Mouse (Mus musculus) MEL (cell line): Measurements from ENCODE around the gene Accsl. TPM values are rescaled to one million over a fixed set of nuclear protein-coding genes. Genes with fewer than 3 reads are reported as not detected.

ENCODE experiments used
- DNase-seq: peaks from one replicate; pipeline ENCODE4 v3.0.0; 2011; ENCODE audit warnings: low read depth, low spot score
- H3K27ac ChIP-seq: 2 replicates; pipeline ENCODE4 v1.5.1; 2012; ENCODE audit warnings: low read depth, mild to moderate bottlenecking, control low read depth, low read length, moderate library complexity; ENCODE audit not compliant: control insufficient read depth
- H3K27me3 ChIP-seq, 2 experiments: fragments of 150-350 bp in 1 of 2; sonication (generic) in 1 of 2; 2 replicates each; pipeline ENCODE4 v1.6.1; 2012; ENCODE audit warnings: low read length in 2 of 2, mild to moderate bottlenecking in 2 of 2, improper control_type of control experiment in 1 of 2, moderate library complexity in 1 of 2; ENCODE audit not compliant: insufficient read depth in 2 of 2, control insufficient read depth in 1 of 2
- H3K36me3 ChIP-seq, 2 experiments: 2 replicates each; pipeline ENCODE4 v1.6.1; 2012 to 2014; ENCODE audit warnings: low read length in 2 of 2, improper control_type of control experiment in 1 of 2, inconsistent platforms in 1 of 2, mild to moderate bottlenecking in 1 of 2; ENCODE audit not compliant: insufficient read depth in 2 of 2, control insufficient read depth in 1 of 2
- H3K4me1 ChIP-seq, 2 experiments: fragments of 150-350 bp in 1 of 2; sonication (generic) in 1 of 2; 2 replicates each; pipeline ENCODE4 v1.6.1; 2012; ENCODE audit warnings: low read length in 2 of 2, improper control_type of control experiment in 1 of 2, mild to moderate bottlenecking in 1 of 2; ENCODE audit not compliant: insufficient read depth in 2 of 2, control insufficient read depth in 1 of 2
- H3K4me3 ChIP-seq, 2 experiments: fragments of 150-350 bp in 1 of 2; sonication (generic) in 1 of 2; 2 replicates each; pipeline ENCODE4 v1.5.1; 2012; ENCODE audit warnings: low read depth in 2 of 2, low read length in 2 of 2, mild to moderate bottlenecking in 2 of 2, moderate library complexity in 2 of 2, control low read depth in 1 of 2, improper control_type of control experiment in 1 of 2; ENCODE audit not compliant: control insufficient read depth in 1 of 2, insufficient read depth in 1 of 2
- H3K79me2 ChIP-seq: 2 replicates; pipeline ENCODE4 v1.6.1; 2012; ENCODE audit warnings: mild to moderate bottlenecking, low read length, moderate library complexity; ENCODE audit not compliant: control insufficient read depth, poor library complexity, insufficient read depth
- H3K9ac ChIP-seq: 2 replicates; pipeline ENCODE4 v1.6.1; 2012; ENCODE audit warnings: low read depth, mild to moderate bottlenecking, control low read depth, low read length, moderate library complexity; ENCODE audit not compliant: control insufficient read depth, poor library complexity, severe bottlenecking
- H3K9me3 ChIP-seq: fragments of 150-350 bp; sonication (generic); replicated peaks from 2 replicates; pipeline ENCODE4 v1.6.1; 2012; ENCODE audit warnings: mild to moderate bottlenecking, low read length, improper control_type of control experiment, moderate library complexity; ENCODE audit not compliant: insufficient read depth
- BHLHE40 ChIP-seq: IDR thresholded peaks from 2 replicates; pipeline ENCODE4 v1.6.1; 2012; ENCODE audit warnings: low read depth, mild to moderate bottlenecking, inconsistent platforms, low read length, improper control_type of control experiment, borderline replicate concordance
- CHD1 ChIP-seq: IDR thresholded peaks from 2 replicates; pipeline ENCODE4 v1.6.1; 2012; ENCODE audit warnings: low read depth, mild to moderate bottlenecking, inconsistent platforms, low read length, improper control_type of control experiment
- ELF1 ChIP-seq: IDR thresholded peaks from 2 replicates; pipeline ENCODE4 v1.6.1; 2014; ENCODE audit warnings: low read depth, mild to moderate bottlenecking, inconsistent platforms, low read length, improper control_type of control experiment, moderate library complexity
- EP300 ChIP-seq, 2 experiments: IDR thresholded peaks; 2 replicates each; pipeline ENCODE4 v1.6.1; 2011; ENCODE audit warnings: improper control_type of control experiment in 2 of 2, low read length in 2 of 2, low read depth in 1 of 2, mild to moderate bottlenecking in 1 of 2
- ETS1 ChIP-seq: IDR thresholded peaks from 2 replicates; pipeline ENCODE4 v1.6.1; 2012; ENCODE audit warnings: low read depth, mild to moderate bottlenecking, inconsistent platforms, low read length, improper control_type of control experiment, moderate library complexity
- GATA1 ChIP-seq: IDR thresholded peaks from 2 replicates; pipeline ENCODE4 v1.6.1; 2011; ENCODE audit warnings: low read depth, low read length, improper control_type of control experiment
- JUND ChIP-seq: IDR thresholded peaks from 2 replicates; pipeline ENCODE4 v1.6.1; 2011; ENCODE audit warnings: low read depth, mild to moderate bottlenecking, improper control_type of control experiment, low read length
- MAFK ChIP-seq: IDR thresholded peaks from 2 replicates; pipeline ENCODE4 v1.6.1; 2011; ENCODE audit warnings: low read depth, mild to moderate bottlenecking, low read length, improper control_type of control experiment, borderline replicate concordance
- MYB ChIP-seq: IDR thresholded peaks from 2 replicates; pipeline ENCODE4 v1.6.1; 2011; ENCODE audit warnings: mild to moderate bottlenecking, low read depth, low read length, improper control_type of control experiment
- NELFE ChIP-seq: IDR thresholded peaks from 2 replicates; pipeline ENCODE4 v1.6.1; 2011; ENCODE audit warnings: low read depth, low read length, improper control_type of control experiment
- NRF1 ChIP-seq: IDR thresholded peaks from 2 replicates; pipeline ENCODE4 v1.6.1; 2014; ENCODE audit warnings: low read depth, mild to moderate bottlenecking, inconsistent platforms, low read length, improper control_type of control experiment, moderate library complexity; ENCODE audit not compliant: poor library complexity, insufficient read depth, severe bottlenecking
- POLR2AphosphoS2 ChIP-seq: IDR thresholded peaks from 2 replicates; pipeline ENCODE4 v1.6.1; 2011; ENCODE audit warnings: low read length, improper control_type of control experiment
- RAD21 ChIP-seq: IDR thresholded peaks from 2 replicates; pipeline ENCODE4 v1.6.1; 2011; ENCODE audit warnings: mild to moderate bottlenecking, low read depth, low read length, improper control_type of control experiment
- SMC3 ChIP-seq: IDR thresholded peaks from 2 replicates; pipeline ENCODE4 v1.6.1; 2011; ENCODE audit warnings: low read depth, low read length, improper control_type of control experiment
- TAL1 ChIP-seq: IDR thresholded peaks from 2 replicates; pipeline ENCODE4 v1.6.1; 2012; ENCODE audit warnings: mild to moderate bottlenecking, inconsistent platforms, low read length, moderate library complexity, mixed read lengths
- TBP ChIP-seq: IDR thresholded peaks from 2 replicates; pipeline ENCODE4 v1.8.0; 2011; ENCODE audit warnings: low read depth, low read length, improper control_type of control experiment
- TCF12 ChIP-seq: IDR thresholded peaks from 2 replicates; pipeline ENCODE4 v1.6.1; 2014; ENCODE audit warnings: low read depth, mild to moderate bottlenecking, inconsistent platforms, low read length, improper control_type of control experiment, moderate library complexity
- UBTF ChIP-seq: IDR thresholded peaks from 2 replicates; pipeline ENCODE4 v1.6.1; 2012; ENCODE audit warnings: low read depth, mild to moderate bottlenecking, inconsistent platforms, low read length, improper control_type of control experiment, moderate library complexity, borderline replicate concordance; ENCODE audit not compliant: insufficient read depth
- USF1 ChIP-seq: IDR thresholded peaks from 2 replicates; pipeline ENCODE4 v1.6.1; 2014; ENCODE audit warnings: low read depth, mild to moderate bottlenecking, inconsistent platforms, low read length, improper control_type of control experiment, moderate library complexity
- USF2 ChIP-seq, 2 experiments: IDR thresholded peaks; 2 replicates each; pipeline ENCODE4 v1.6.1; 2011 to 2012; ENCODE audit warnings: improper control_type of control experiment in 2 of 2, low read length in 2 of 2, borderline replicate concordance in 1 of 2, inconsistent platforms in 1 of 2, low read depth in 1 of 2, mild to moderate bottlenecking in 1 of 2; ENCODE audit not compliant: insufficient read depth in 1 of 2
- ZC3H11A ChIP-seq: IDR thresholded peaks from 2 replicates; pipeline ENCODE4 v1.6.1; 2012; ENCODE audit warnings: low read depth, mild to moderate bottlenecking, inconsistent platforms, low read length, improper control_type of control experiment
- ZMIZ1 ChIP-seq: IDR thresholded peaks from 2 replicates; pipeline ENCODE4 v1.6.1; 2012; ENCODE audit warnings: low read depth, mild to moderate bottlenecking, inconsistent platforms, low read length, improper control_type of control experiment, moderate library complexity
- ZNF384 ChIP-seq: IDR thresholded peaks from 2 replicates; pipeline ENCODE4 v1.6.1; 2012; ENCODE audit warnings: low read depth, mild to moderate bottlenecking, inconsistent platforms, low read length, improper control_type of control experiment
- polyA plus RNA-seq, 2 experiments: library from polyadenylated mRNA; stranded (reverse) in 1 of 2; unstranded in 1 of 2; fragments of >175 nt in 1 of 2; fragments of >200 nt in 1 of 2; gene quantifications; 2 replicates each; pipeline versions ENCODE4 v1.2.1 to v1.2.4; 2012; ENCODE audit warnings: low replicate concordance in 2 of 2, low read depth in 1 of 2; ENCODE audit not compliant: insufficient read length in 2 of 2, insufficient read depth in 1 of 2, missing spikeins in 1 of 2
- total RNA-seq: library from RNA; depleted of rRNA; stranded (reverse); fragments of 300-350 nt; gene quantifications from 2 replicates; pipeline ENCODE4 v1.2.3, GENCODE M21; 2012

Gene Accsl
- total and polyA plus RNA-seq, 3 experiments: not detected

GRCm38 (mm10) chr2:93822045-93822749 is 46.8 kb downstream of the Accsl start, which contains the start of gene Ext2 (continued):
- TF ChIP-seq CHD1 (no peak), TBP (no peak), RAD21 (no peak), SMC3 (0 out of 2 replicates have a peak, but pooled peaks have one; percentile 19), MYB (no peak), POLR2AphosphoS2 (no peak), BHLHE40 (peak; percentile 84), MAFK (no peak), JUND (no peak), TAL1 (no peak), USF2 (IDR thresholded peaks at IDR 0.05; ENCODE audit: borderline replicate concordance in 1 of 2, insufficient read depth in 1 of 2, low read depth in 1 of 2, low read length in 2 of 2) (no peak), EP300 (IDR thresholded peaks at IDR 0.05; ENCODE audit: low read depth in 1 of 2, low read length in 2 of 2) (no peak), ETS1 (no peak), TCF12 (0 out of 2 replicates have a peak, but pooled peaks have one; percentile 25), GATA1 (no peak), USF1 (peak; percentile 84), ZC3H11A (no peak), UBTF (0 out of 2 replicates have a peak, but pooled peaks have one; percentile 47)

GRCm38 (mm10) chr2:93817791-93818190 is 51.2 kb downstream of the Accsl start:
- Histone ChIP-seq H3K27ac (no peak overlapping the region), H3K79me2 (peaks cover 1% of the 10 kb centered on the region), H3K9ac (no peak overlapping the region), H3K36me3 (no peaks in the 10 kb centered on the region; a peak in 2 of 4 replicates), H3K9me3 (no peaks in the 10 kb centered on the region), H3K27me3 (no peaks in the 10 kb centered on the region), H3K4me3 (no peak overlapping the region), H3K4me1 (peaks cover 3 to 14% of the 10 kb centered on the region in 2 experiments; a peak in 3 of 4 replicates)
- TF ChIP-seq EP300 (IDR thresholded peaks at IDR 0.05; ENCODE audit: low read depth in 1 of 2, low read length in 2 of 2): peak in 1 of 2 experiments; percentile 33; a peak in 2 of 4 replicates
- TF ChIP-seq ETS1: no peak
- no peak for TF ChIP-seq USF1
- TF ChIP-seq GATA1: no peak
- no peak for TF ChIP-seq USF2 (IDR thresholded peaks at IDR 0.05; ENCODE audit: borderline replicate concordance in 1 of 2, insufficient read depth in 1 of 2, low read depth in 1 of 2, low read length in 2 of 2)
- no peak for TF ChIP-seq MYB
- TF ChIP-seq TBP: no peak
- no peak for TF ChIP-seq ZMIZ1
- TF ChIP-seq NELFE: no peak
- no peak for TF ChIP-seq RAD21
- no peak for TF ChIP-seq BHLHE40
- TF ChIP-seq ELF1: no peak
- peak; percentile 29; the same call in 1 of the 2 replicates for TF ChIP-seq TCF12
- no peak for TF ChIP-seq NRF1
- TF ChIP-seq ZNF384: peak; percentile 44; the same call in 1 of the 2 replicates
- peak; percentile 51 for DNase-seq
